Mouse (Mus musculus): ENCODE measurements around the gene Irf9. TPM values are rescaled to one million over a fixed set of nuclear protein-coding genes. Genes with fewer than 3 reads are reported as not detected.

The Irf9 gene
- 14.1 and 14.7 TPM in 2 replicates for polyA plus RNA-seq (2015; fragmentation: Nextera tagmentation; extraction: Ambion mirVana)

DNA sequence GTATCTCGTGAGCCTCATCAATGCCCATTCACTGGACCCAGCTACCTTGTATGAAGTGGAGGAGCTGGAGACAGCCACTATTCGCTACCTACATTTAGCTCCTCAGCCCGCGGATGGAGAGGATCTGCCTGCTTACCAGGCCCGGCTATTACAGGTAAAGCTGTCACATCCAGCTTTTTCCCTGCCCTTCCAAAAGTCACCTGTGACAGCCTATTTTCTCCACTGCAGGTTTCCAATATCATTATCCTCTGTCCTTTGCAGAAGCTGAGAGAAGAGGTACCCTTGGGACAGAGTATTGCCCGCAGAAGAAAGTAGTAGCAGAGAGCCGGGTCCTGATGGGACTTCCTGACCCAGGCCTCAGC lies at the start of gene Irf9:
Irf9 (plus strand) TSS at position 301 of the 362 bp plus-strand sequence.
- no peak; the same call in 1 of the 2 replicates for ATAC-seq (ENCODE audit: low FRiP score, low TSS enrichment)
- TF ChIP-seq CTCF (IDR thresholded peaks at IDR 0.05; ENCODE audit: low read depth) (no peak), EP300 (optimal IDR thresholded peaks at IDR 0.05) (no peak)

DNA sequence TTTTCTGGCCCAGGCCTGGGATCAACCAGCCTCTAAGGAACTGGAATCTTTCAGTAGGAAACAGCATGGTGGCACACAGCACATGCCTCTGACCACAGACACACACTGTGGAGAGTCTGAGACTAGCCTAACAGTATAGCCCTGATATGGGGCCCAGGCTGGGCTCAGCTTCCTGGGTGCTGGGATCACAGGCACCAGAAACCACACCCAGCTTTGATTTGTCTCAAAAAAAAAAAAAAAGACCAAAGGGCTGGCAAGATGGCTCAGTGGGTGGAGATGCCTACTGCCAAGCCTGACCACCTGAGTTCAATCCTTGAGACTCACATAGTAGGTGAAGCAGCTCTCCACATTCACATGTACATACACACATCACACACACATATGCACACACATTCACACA lies 48.7 kb upstream of the Irf9 start:
- DNase-seq (ENCODE audit: low spot score) = no peak
- Histone ChIP-seq H3K27me3 (ENCODE audit: control insufficient read depth, insufficient read depth, low read length) (no peaks in the 10 kb centered on the region), H3K4me3 (ENCODE audit: low read depth, low read length) (no peak overlapping the region), H3K9me3 (ENCODE audit: control insufficient read depth, low read length) (no peaks in the 10 kb centered on the region), H3K9ac (ENCODE audit: low read length) (no peak overlapping the region), H3K27ac (replicated peaks) (no peak overlapping the region), H3K36me3 (ENCODE audit: control insufficient read depth, insufficient read depth, low read length) (no peaks in the 10 kb centered on the region), H3K4me1 (replicated peaks; ENCODE audit: control insufficient read depth, insufficient read depth) (no peaks in the 10 kb centered on the region), H3K4me2 (replicated peaks; ENCODE audit: low read depth) (no peak overlapping the region)
- ATAC-seq (ENCODE audit: low FRiP score, low TSS enrichment) = peak; percentile 58; the same call in 1 of the 2 replicates
- TF ChIP-seq CTCF (IDR thresholded peaks at IDR 0.05; ENCODE audit: low read depth) (no peak), EP300 (optimal IDR thresholded peaks at IDR 0.05) (no peak)

More for the DNA sequence above, at the start of gene Irf9:
- no peaks in the 10 kb centered on the region for H3K4me1 ChIP-seq (replicated peaks; ENCODE audit: control insufficient read depth, insufficient read depth)
- no peak for DNase-seq (ENCODE audit: low spot score)
- peak within 1 kb of the TSS; percentile 62 for H3K4me2 ChIP-seq (replicated peaks; ENCODE audit: low read depth)
- H3K9me3 ChIP-seq (ENCODE audit: control insufficient read depth, low read length) = no peaks in the 10 kb centered on the region
- H3K27ac ChIP-seq (replicated peaks) = peak within 1 kb of the TSS; percentile 94
- peaks cover 13% of the 10 kb centered on the region for H3K36me3 ChIP-seq (ENCODE audit: control insufficient read depth, insufficient read depth, low read length)
- H3K27me3 ChIP-seq (ENCODE audit: control insufficient read depth, insufficient read depth, low read length) = no peaks in the 10 kb centered on the region
- peak within 1 kb of the TSS; percentile 74 for H3K9ac ChIP-seq (ENCODE audit: low read length)
- WGBS = 83% methylated on average over 7 of the region's 7 CpGs
- peak within 1 kb of the TSS; percentile 51 for H3K4me3 ChIP-seq (ENCODE audit: low read depth, low read length)

DNA sequence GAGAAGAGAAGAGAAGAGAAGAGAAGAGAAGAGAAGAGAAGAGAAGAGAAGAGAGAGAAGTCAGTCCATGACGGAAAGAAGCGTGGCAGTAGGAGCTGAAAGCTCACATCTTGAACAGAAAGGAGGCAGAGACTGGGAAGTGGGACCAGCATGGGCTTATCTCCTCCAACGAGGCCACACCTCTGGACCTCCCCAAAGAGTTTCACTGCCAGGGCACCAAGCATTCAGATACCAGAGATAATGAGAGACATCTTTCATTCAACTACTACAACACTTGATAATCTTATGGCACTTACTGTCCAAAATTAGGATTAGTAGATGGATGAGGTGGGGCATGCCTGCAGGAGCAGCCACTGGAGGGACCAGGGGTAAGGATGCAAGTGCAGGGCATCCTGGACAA lies 47.6 kb upstream of the Irf9 start:
- Histone ChIP-seq H3K9me3 (ENCODE audit: control insufficient read depth, low read length) (no peaks in the 10 kb centered on the region), H3K4me3 (ENCODE audit: low read depth, low read length) (no peak overlapping the region), H3K36me3 (ENCODE audit: control insufficient read depth, insufficient read depth, low read length) (no peaks in the 10 kb centered on the region), H3K27me3 (ENCODE audit: control insufficient read depth, insufficient read depth, low read length) (no peaks in the 10 kb centered on the region), H3K9ac (ENCODE audit: low read length) (no peak overlapping the region), H3K4me2 (replicated peaks; ENCODE audit: low read depth) (no peak overlapping the region), H3K27ac (replicated peaks) (no peak overlapping the region), H3K4me1 (replicated peaks; ENCODE audit: control insufficient read depth, insufficient read depth) (no peaks in the 10 kb centered on the region)
- ATAC-seq (ENCODE audit: low FRiP score, low TSS enrichment) = no peak
- DNase-seq (ENCODE audit: low spot score) = no peak
- no peak for TF ChIP-seq EP300 (optimal IDR thresholded peaks at IDR 0.05)
- TF ChIP-seq CTCF (IDR thresholded peaks at IDR 0.05; ENCODE audit: low read depth) = no peak
- 79% methylated on average over 3 of the region's 3 CpGs for WGBS

DNA sequence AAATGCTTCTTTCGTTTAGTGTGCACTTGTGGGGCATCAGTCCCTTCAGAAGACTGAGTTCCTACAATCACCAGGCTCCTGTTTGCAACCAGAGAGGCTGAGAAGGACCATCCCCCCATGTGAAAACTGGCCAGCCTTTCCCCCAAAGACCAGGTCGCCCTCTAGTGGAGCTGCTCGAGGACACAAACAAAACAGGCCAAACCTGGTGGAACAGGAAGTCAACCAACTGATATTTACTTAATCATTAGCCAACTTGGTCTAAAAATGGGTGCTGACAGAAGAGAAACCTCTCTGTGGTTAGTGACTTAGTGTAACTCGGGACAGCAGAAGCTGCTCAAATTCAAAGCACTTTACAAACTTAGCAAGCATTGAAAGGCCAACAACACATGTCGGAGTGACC lies 46.4 kb upstream of the Irf9 start:
- Histone ChIP-seq H3K9ac (ENCODE audit: low read length) (no peak overlapping the region), H3K4me1 (replicated peaks; ENCODE audit: control insufficient read depth, insufficient read depth) (peaks cover 4% of the 10 kb centered on the region; the same call in 1 of the 2 replicates), H3K27ac (replicated peaks) (peak overlapping the region; percentile 71), H3K4me2 (replicated peaks; ENCODE audit: low read depth) (no peak overlapping the region), H3K9me3 (ENCODE audit: control insufficient read depth, low read length) (no peaks in the 10 kb centered on the region), H3K27me3 (ENCODE audit: control insufficient read depth, insufficient read depth, low read length) (no peaks in the 10 kb centered on the region), H3K4me3 (ENCODE audit: low read depth, low read length) (no peak overlapping the region), H3K36me3 (ENCODE audit: control insufficient read depth, insufficient read depth, low read length) (no peaks in the 10 kb centered on the region)
- ATAC-seq (ENCODE audit: low FRiP score, low TSS enrichment) (no peak), DNase-seq (ENCODE audit: low spot score) (peak; percentile 92)
- no peak for TF ChIP-seq EP300 (optimal IDR thresholded peaks at IDR 0.05)
- TF ChIP-seq CTCF (IDR thresholded peaks at IDR 0.05; ENCODE audit: low read depth) = peak; percentile 98
- 11% methylated on average over 5 of the region's 5 CpGs for WGBS

DNA sequence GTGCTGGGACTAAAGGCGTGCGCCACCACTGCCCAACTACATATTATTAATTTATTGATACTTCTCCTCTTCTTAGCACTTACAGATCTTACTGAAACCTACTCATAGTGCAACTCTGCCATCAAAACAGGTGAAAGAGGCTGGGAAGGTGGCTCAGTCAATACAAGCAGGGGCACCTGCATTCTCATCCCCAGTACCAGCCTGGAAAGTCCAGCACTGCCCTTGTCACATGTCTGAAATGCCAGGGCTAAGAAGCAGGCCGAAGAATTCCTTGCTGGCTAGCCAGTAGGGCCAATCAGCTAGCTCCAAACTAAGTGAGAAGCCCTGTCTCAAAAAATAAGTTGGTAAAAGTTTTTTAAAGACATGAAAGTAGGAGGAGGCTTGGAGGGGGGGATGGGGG lies 45.8 kb upstream of the Irf9 start:
- Histone ChIP-seq H3K36me3 (ENCODE audit: control insufficient read depth, insufficient read depth, low read length) (no peaks in the 10 kb centered on the region), H3K4me2 (replicated peaks; ENCODE audit: low read depth) (no peak overlapping the region), H3K9ac (ENCODE audit: low read length) (0 out of 2 replicates have a peak overlapping the region, but pooled peaks have one; percentile 31), H3K4me1 (replicated peaks; ENCODE audit: control insufficient read depth, insufficient read depth) (peaks cover 4% of the 10 kb centered on the region; the same call in 1 of the 2 replicates), H3K27me3 (ENCODE audit: control insufficient read depth, insufficient read depth, low read length) (no peaks in the 10 kb centered on the region), H3K4me3 (ENCODE audit: low read depth, low read length) (no peak overlapping the region), H3K9me3 (ENCODE audit: control insufficient read depth, low read length) (no peaks in the 10 kb centered on the region), H3K27ac (replicated peaks) (peak overlapping the region; percentile 18; the same call in 1 of the 2 replicates)
- ATAC-seq (ENCODE audit: low FRiP score, low TSS enrichment) (no peak), DNase-seq (ENCODE audit: low spot score) (no peak)
- no peak for TF ChIP-seq CTCF (IDR thresholded peaks at IDR 0.05; ENCODE audit: low read depth)
- TF ChIP-seq EP300 (optimal IDR thresholded peaks at IDR 0.05) = no peak
- 85% methylated on average over 3 of the region's 3 CpGs for WGBS

DNA sequence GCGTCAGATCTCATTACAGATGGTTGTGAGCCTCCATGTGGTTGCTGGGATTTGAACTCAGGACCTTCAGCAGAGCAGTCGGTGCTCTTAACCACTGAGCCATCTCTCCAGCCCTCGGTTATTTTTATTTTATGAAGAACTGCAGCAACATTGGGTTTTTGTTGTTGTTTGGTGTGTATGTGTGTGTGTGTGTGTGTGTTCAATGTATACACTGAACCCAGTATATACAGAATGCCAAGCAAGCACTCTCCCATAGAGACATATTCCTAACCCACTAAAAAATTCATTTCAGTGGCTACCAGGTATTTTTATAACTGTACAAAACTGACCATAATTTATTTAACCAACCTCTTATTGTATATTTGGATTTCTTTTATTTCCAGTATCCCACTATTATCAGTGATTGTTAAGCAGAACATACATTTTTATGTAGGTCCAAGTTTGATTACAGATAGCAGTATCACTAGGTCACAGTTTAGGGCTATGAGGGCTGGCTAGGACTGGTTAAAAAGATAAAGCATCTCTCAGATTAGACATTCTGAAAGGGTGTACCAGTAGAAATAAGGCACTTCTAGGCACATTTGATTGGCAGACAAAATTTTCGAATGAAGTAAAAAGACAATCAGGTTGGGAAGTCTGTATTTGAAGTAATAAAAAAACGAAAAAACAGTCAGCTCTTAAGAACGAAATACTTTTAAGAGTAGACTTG lies 44.5 kb upstream of the Irf9 start:
- H3K9ac ChIP-seq (ENCODE audit: low read length) = no peak overlapping the region
- no peak overlapping the region; the same call in 1 of the 2 replicates for H3K27ac ChIP-seq (replicated peaks)
- peak overlapping the region; percentile 57 for H3K4me3 ChIP-seq (ENCODE audit: low read depth, low read length)
- no peaks in the 10 kb centered on the region for H3K9me3 ChIP-seq (ENCODE audit: control insufficient read depth, low read length)
- WGBS = 48% methylated on average over 6 of the region's 6 CpGs
- ATAC-seq (ENCODE audit: low FRiP score, low TSS enrichment) (no peak), DNase-seq (ENCODE audit: low spot score) (no peak)
- peak overlapping the region; percentile 52 for H3K4me2 ChIP-seq (replicated peaks; ENCODE audit: low read depth)
- H3K36me3 ChIP-seq (ENCODE audit: control insufficient read depth, insufficient read depth, low read length) = 0 out of 2 replicates have a peak, but pooled peaks cover 4% of the 10 kb centered on the region
- TF ChIP-seq EP300 (optimal IDR thresholded peaks at IDR 0.05) (no peak), CTCF (IDR thresholded peaks at IDR 0.05; ENCODE audit: low read depth) (peak; percentile 22)
- peaks cover 4% of the 10 kb centered on the region; the same call in 1 of the 2 replicates for H3K4me1 ChIP-seq (replicated peaks; ENCODE audit: control insufficient read depth, insufficient read depth)
- H3K27me3 ChIP-seq (ENCODE audit: control insufficient read depth, insufficient read depth, low read length) = no peaks in the 10 kb centered on the region

Data from stomach, postnatal 0 days (tissue).